Comparison of ENCODE assay signal across 18 mouse cellular contexts in the genomic region with DNA sequence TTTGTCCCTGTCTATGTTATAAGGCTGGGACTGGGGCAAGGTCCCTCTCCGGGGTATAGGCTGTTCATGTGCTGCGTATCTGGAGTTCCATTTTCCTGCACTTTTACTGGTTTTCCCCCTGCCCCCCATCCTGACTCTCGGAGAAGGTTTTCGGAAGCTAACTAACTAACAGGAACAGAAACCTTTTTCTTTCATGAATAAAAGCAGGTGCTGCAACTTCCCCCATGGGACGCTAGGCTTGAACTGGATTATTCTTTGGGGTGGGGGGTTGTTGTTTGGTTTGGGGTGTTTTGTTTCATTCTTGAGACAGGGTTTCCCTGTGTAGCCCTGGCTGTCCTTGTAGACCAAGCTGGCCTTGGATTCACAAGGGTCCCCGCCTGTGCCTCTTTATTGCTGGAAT. TPM values are rescaled to one million over a fixed set of nuclear protein-coding genes. Genes with fewer than 3 reads are reported as not detected.
DNase-seq lines count a peak whose midpoint lies in the region; ATAC-seq lines count a peak whose summit lies in the region.
"Had no signal": no experiment of that assay in that cellular context is flagged by ENCODE, and none has a peak within 500 bp of the region (broad histone marks: within the 10 kb centered on the region; RNA-seq: fewer than 3 reads in every experiment).

No protein-coding gene starts in this region.

- H3K36me3 ChIP-seq in heart, embryonic 15.5 days = no peaks in the 10 kb centered on the region
- no peaks in the 10 kb centered on the region for H3K36me3 ChIP-seq in embryonic facial prominence, embryonic 10.5 days (replicated peaks)
- H3K36me3 ChIP-seq in limb, embryonic 11.5 days (ENCODE audit: control insufficient read depth, insufficient read depth, low read length) = no peaks in the 10 kb centered on the region
- no peaks in the 10 kb centered on the region for H3K36me3 ChIP-seq in splenic B cell, adult 2 months (ENCODE audit: control insufficient read depth, insufficient read depth, low read length, poor library complexity, severe bottlenecking)
- H3K36me3 ChIP-seq: forebrain, embryonic 15.5 days; hindbrain, embryonic 12.5 days had no signal

- peak overlapping the region; percentile 53 for H3K27ac ChIP-seq in heart, embryonic 15.5 days
- H3K27ac ChIP-seq in embryonic facial prominence, embryonic 10.5 days (replicated peaks) = peak overlapping the region; percentile 49
- no peak overlapping the region for H3K27ac ChIP-seq in limb, embryonic 11.5 days (replicated peaks; ENCODE audit: low read depth, low read length)
- H3K27ac ChIP-seq: forebrain, embryonic 15.5 days; hindbrain, embryonic 12.5 days had no signal

- no peak overlapping the region for H3K4me2 ChIP-seq in heart, embryonic 15.5 days
- H3K4me2 ChIP-seq in limb, embryonic 11.5 days (ENCODE audit: low read depth, severe bottlenecking) = no peak overlapping the region
- H3K4me2 ChIP-seq: forebrain, embryonic 15.5 days; hindbrain, embryonic 12.5 days had no signal

- WGBS in heart, embryonic 15.5 days = 86% methylated on average over 6 of the region's 6 CpGs
- 75% methylated on average over 6 of the region's 6 CpGs for WGBS in embryonic facial prominence, embryonic 10.5 days
- 56% methylated on average over 6 of the region's 6 CpGs for WGBS in limb, embryonic 11.5 days

- no peak overlapping the region for H3K9ac ChIP-seq in heart, embryonic 15.5 days
- 0 out of 2 replicates have a peak overlapping the region, but pooled peaks have one; percentile 22 for H3K9ac ChIP-seq in limb, embryonic 11.5 days (ENCODE audit: low read length)
- H3K9ac ChIP-seq: forebrain, embryonic 15.5 days; hindbrain, embryonic 12.5 days had no signal

- intact Hi-C loops in heart, postnatal 10 days (cut with DNase I) = no loop called here

- no peak for ATAC-seq in heart, embryonic 15.5 days (replicated peaks; ENCODE audit: insufficient number of reproducible peaks, insufficient read depth, low FRiP score, low read depth)
- no peak for ATAC-seq in limb, embryonic 11.5 days (ENCODE audit: insufficient number of reproducible peaks, low FRiP score, low TSS enrichment, low read depth)
- no peak for ATAC-seq in inflammation-experienced regulatory T-cells, adult 6 months
- ATAC-seq: forebrain, embryonic 15.5 days had no signal

- DNase-seq in heart, postnatal 10 days = no peak
- DNase-seq in embryonic facial prominence, embryonic 10.5 days (ENCODE audit: low spot score) = no peak
- no peak for DNase-seq in limb, embryonic 11.5 days (ENCODE audit: low spot score)
- peak; percentile 31 for DNase-seq in splenic B cell, adult 2 months (ENCODE audit: low read depth, low spot score)
- no peak for DNase-seq in adrenal gland, adult (ENCODE audit: inconsistent age in 2 of 2, low spot score in 1 of 2)
- DNase-seq: adrenal gland, adult 2 months; cerebellum, postnatal 10 days; gastrocnemius, postnatal 25 days; kidney, adult 8-10 months; layer of hippocampus, adult 9-11 months; left cerebral cortex, postnatal 4 days; right cerebral cortex, postnatal 14 days had no signal

- H3K9me3 ChIP-seq in heart, embryonic 15.5 days (replicated peaks) = no peaks in the 10 kb centered on the region
- H3K9me3 ChIP-seq in embryonic facial prominence, embryonic 10.5 days = no peaks in the 10 kb centered on the region
- no peaks in the 10 kb centered on the region for H3K9me3 ChIP-seq in limb, embryonic 11.5 days (ENCODE audit: control insufficient read depth, low read length)
- H3K9me3 ChIP-seq: forebrain, embryonic 15.5 days; hindbrain, embryonic 12.5 days had no signal

- no peak overlapping the region for H3K4me3 ChIP-seq in heart, embryonic 15.5 days
- no peak overlapping the region for H3K4me3 ChIP-seq in embryonic facial prominence, embryonic 10.5 days
- no peak overlapping the region for H3K4me3 ChIP-seq in limb, embryonic 11.5 days (ENCODE audit: low read depth, low read length)
- H3K4me3 ChIP-seq: forebrain, embryonic 15.5 days; hindbrain, embryonic 12.5 days had no signal

- H3K27me3 ChIP-seq in heart, embryonic 15.5 days = no peaks in the 10 kb centered on the region
- peaks cover 35% of the 10 kb centered on the region for H3K27me3 ChIP-seq in embryonic facial prominence, embryonic 10.5 days (replicated peaks; ENCODE audit: low read depth, poor library complexity, severe bottlenecking)
- H3K27me3 ChIP-seq in limb, embryonic 11.5 days (ENCODE audit: control insufficient read depth, insufficient read depth, low read length) = 0 out of 2 replicates have a peak, but pooled peaks cover 2% of the 10 kb centered on the region
- no peaks in the 10 kb centered on the region for H3K27me3 ChIP-seq in splenic B cell, adult 2 months (ENCODE audit: control insufficient read depth, insufficient read depth, low read length, poor library complexity, severe bottlenecking)
- H3K27me3 ChIP-seq: forebrain, embryonic 15.5 days had no signal

- peaks cover 53% of the 10 kb centered on the region for H3K4me1 ChIP-seq in heart, embryonic 15.5 days (replicated peaks)
- H3K4me1 ChIP-seq in embryonic facial prominence, embryonic 10.5 days = peaks cover 40% of the 10 kb centered on the region
- H3K4me1 ChIP-seq in limb, embryonic 11.5 days (ENCODE audit: control insufficient read depth, insufficient read depth, low read length) = peaks cover 28% of the 10 kb centered on the region

RNA-seq across cellular contexts. Expression of a gene that starts 30.4 kb away (rescaled TPM):
- 0.13 TPM in 1 of 2 replicates, not detected in the other for polyA plus RNA-seq in heart, embryonic 15.5 days (2015; fragmentation: Nextera tagmentation; extraction: Ambion mirVana)
- under 1 TPM in 1 of 2 experiments, not detected in 1; 0.26 TPM for total RNA-seq in heart, postnatal 10 days (2021)
- 0.11 TPM in 1 of 2 replicates, not detected in the other for polyA plus RNA-seq in embryonic facial prominence, embryonic 10.5 days (2016; fragmentation: Nextera tagmentation; extraction: Ambion mirVana)
- polyA plus RNA-seq in limb, embryonic 11.5 days (2014; fragmentation: Nextera tagmentation; extraction: Ambion mirVana) = not detected in 2 replicates
- not detected for polyA plus RNA-seq in inflammation-experienced regulatory T-cells, adult 6 months (2017; shearing (Covaris generic))
- total RNA-seq: left cerebral cortex, postnatal 4 days; megakaryocyte progenitor cell, adult 5-6 weeks had no signal
- polyA plus RNA-seq: embryonic facial prominence, embryonic 14.5 days; forebrain, embryonic 15.5 days; hindbrain, embryonic 12.5 days had no signal
